Mouse (Mus musculus) neural tube, embryonic 13.5 days (tissue): ENCODE results near the gene Igsf9. TPM values are rescaled to one million over a fixed set of nuclear protein-coding genes. Genes with fewer than 3 reads are reported as not detected.

Experiments
- ATAC-seq: fragments of 200-750 bp; cut with Nextera tagmentation; 2 replicates; pipeline ENCODE4 v1.8.0; 2017; ENCODE audit warnings: low read depth, mild to moderate bottlenecking, moderate TSS enrichment, moderate library complexity
- H3K27ac ChIP-seq: fragments of 300-500 bp; sonication (generic); replicated peaks from 2 replicates; pipeline ENCODE4 v1.5.1; 2015; ENCODE audit warnings: moderate library complexity, mild to moderate bottlenecking, inconsistent platforms
- H3K27me3 ChIP-seq: fragments of 300-500 bp; sonication (generic); 2 replicates; pipeline ENCODE4 v1.6.1; 2015; ENCODE audit warnings: mild to moderate bottlenecking, inconsistent platforms
- H3K36me3 ChIP-seq: fragments of 300-500 bp; sonication (generic); 2 replicates; pipeline ENCODE4 v1.6.1; 2015; ENCODE audit warnings: mild to moderate bottlenecking, inconsistent platforms
- H3K4me1 ChIP-seq: fragments of 300-500 bp; sonication (generic); replicated peaks from 2 replicates; pipeline ENCODE4 v1.6.1; 2015; ENCODE audit warnings: inconsistent platforms
- H3K4me2 ChIP-seq: fragments of 300-500 bp; sonication (generic); 2 replicates; pipeline ENCODE4 v1.6.1; 2015; ENCODE audit warnings: inconsistent platforms, mild to moderate bottlenecking, moderate library complexity
- H3K4me3 ChIP-seq: fragments of 300-500 bp; sonication (generic); 2 replicates; pipeline ENCODE4 v1.5.1; 2015; ENCODE audit warnings: mild to moderate bottlenecking, inconsistent platforms
- H3K9ac ChIP-seq: fragments of 300-500 bp; sonication (generic); 2 replicates; pipeline ENCODE4 v1.6.1; 2015; ENCODE audit warnings: moderate library complexity, mild to moderate bottlenecking, inconsistent platforms
- H3K9me3 ChIP-seq: fragments of 300-500 bp; sonication (generic); 2 replicates; pipeline ENCODE4 v1.6.1; 2016; ENCODE audit warnings: inconsistent platforms
- WGBS: fragments of 180-500 bp; shearing (Covaris S2); methylation state at CpG from one replicate; pipeline ENCODE4 v1.1.7; 2015; 5-methylcytosine and 5-hydroxymethylcytosine counted together
- polyA plus RNA-seq: library from polyadenylated mRNA; unstranded; fragments of >200 nt; fragmentation: Nextera tagmentation; extraction: Ambion mirVana; gene quantifications from 2 replicates; pipeline ENCODE4 v1.2.1, GENCODE M21; 2015

The Igsf9 gene
- polyA plus RNA-seq, 1 experiment from 2014 or later, result 65.9 TPM

DNA sequence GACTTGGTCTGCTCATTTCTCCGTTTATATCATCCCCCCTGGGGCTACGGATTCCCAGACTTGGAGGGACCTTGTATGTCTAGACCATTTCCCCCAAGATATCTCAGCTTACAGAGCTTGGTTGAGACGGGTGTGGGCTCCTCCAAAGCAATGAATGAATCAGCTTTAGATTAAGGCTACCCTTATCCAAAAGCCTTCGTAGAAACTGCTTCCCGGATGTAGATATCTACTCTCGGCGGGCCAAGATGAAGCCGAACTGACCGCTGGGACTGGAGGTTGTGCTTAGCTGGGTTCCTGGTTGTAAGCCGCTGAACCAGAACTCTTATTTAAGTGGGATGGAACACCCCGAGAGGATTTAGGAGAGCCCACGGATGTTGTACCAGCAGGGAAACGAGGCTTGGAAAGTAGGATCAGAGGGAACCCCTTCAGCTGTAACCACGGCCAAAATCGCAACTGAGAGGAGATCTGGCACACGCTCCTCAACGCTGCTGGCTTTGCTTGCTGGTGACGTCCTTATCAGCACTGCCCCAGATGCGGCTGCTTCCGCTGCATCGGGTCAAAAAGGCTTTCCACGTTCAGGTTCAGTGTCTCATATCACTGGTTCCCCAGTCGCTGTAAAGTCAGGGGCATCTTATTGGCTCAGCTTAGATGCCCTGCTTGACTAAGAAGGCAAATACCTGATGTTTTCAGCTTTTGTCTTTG is 44.9 kb downstream of the Igsf9 start:
- Histone ChIP-seq H3K27ac (no peak overlapping the region), H3K36me3 (no peaks in the 10 kb centered on the region), H3K9me3 (no peaks in the 10 kb centered on the region), H3K9ac (no peak overlapping the region), H3K4me2 (no peak overlapping the region), H3K4me1 (peaks cover 26% of the 10 kb centered on the region), H3K4me3 (no peak overlapping the region), H3K27me3 (peaks cover 13% of the 10 kb centered on the region)
- WGBS, result 78% methylated on average over 23 of the region's 23 CpGs
- ATAC-seq, result no peak

DNA sequence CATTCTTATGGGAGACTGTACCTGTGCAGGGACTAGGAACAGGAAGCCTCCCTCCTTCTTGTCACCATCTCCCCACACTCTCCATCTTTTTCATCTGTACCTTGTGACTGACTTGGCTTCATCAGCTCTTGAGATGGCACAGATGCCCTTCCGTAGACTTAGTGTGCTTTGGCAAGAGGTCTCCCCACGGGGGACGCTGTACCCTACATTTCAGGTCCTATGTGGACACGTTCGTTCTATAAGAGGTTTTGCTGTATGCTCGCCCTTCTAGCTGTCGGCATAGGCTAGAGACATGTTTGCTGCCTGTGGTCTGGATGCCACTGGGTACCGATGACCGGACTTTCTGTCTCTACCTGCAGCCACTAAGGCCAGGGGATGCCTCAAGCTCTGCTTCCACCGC is 45.8 kb downstream of the Igsf9 start:
- H3K36me3 ChIP-seq, result no peaks in the 10 kb centered on the region
- H3K4me1 ChIP-seq, result peaks cover 34% of the 10 kb centered on the region
- no peak for ATAC-seq
- H3K9me3 ChIP-seq, result no peaks in the 10 kb centered on the region
- H3K27ac ChIP-seq, result no peak overlapping the region
- WGBS, result 93% methylated on average over 10 of the region's 10 CpGs
- H3K9ac ChIP-seq, result no peak overlapping the region
- no peak overlapping the region for H3K4me2 ChIP-seq
- peaks cover 13% of the 10 kb centered on the region for H3K27me3 ChIP-seq
- H3K4me3 ChIP-seq, result no peak overlapping the region

DNA sequence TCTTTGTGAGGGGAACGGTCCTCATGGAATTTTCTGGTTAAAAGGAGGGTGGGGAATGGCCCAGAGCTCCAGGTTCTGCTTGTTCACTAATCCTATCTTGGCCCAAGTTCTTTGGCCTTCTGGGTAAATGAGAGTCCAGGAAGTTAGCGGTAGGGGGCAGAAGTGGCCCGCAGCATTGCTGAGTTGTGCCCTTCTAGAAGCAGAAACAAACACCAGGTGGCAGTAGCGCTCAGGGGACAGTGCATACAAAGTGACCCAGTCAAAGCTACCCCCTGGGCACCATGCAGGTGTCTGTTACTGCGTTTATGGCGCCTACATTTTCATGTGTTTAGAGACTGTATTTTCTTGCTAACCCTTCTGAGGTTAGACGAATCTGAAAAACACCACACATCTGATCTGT is 47.1 kb downstream of the Igsf9 start:
- 7% methylated on average over 7 of the region's 7 CpGs for WGBS
- H3K9me3 ChIP-seq, result no peaks in the 10 kb centered on the region
- H3K36me3 ChIP-seq, result no peaks in the 10 kb centered on the region

DNA sequence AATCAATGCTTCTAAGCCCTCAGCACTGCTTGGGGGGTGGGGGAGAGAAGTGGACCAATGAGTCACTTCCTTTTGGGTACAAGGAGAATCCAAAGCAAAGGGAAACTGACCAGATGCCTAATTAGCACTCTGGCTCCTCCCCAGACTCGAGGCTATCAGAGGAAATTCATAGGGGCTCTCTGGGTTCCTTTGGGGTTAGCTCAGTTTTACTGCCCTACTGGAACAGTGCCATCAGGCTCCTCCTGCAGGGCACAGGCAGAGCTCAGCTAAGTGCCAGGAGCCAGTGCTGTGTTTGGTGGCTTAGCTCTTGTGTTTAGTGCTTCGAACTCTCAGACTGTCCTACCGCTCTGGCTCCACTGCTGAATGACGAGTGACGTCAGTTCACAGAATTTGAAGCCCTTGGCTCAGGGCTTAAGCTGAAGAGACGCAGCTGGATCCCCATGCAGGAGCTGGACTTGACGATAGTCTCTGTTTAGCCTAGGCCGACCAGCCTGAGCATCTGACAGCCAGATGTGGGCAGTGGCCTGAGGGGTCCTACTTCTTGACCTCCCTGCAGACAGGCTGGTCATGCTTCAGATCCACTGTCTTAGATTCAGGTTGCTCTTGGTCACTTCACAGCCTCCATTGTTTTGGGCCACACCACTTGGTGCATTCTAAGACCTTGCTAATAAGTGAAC is 49.1 kb downstream of the Igsf9 start:
- H3K4me3 ChIP-seq, result no peak overlapping the region
- ATAC-seq, result peak; percentile 34
- H3K27ac ChIP-seq, result no peak overlapping the region; the same call in 1 of the 2 replicates
- no peak overlapping the region for H3K4me2 ChIP-seq
- WGBS, result 19% methylated on average over 8 of the region's 8 CpGs
- H3K36me3 ChIP-seq, result no peaks in the 10 kb centered on the region
- H3K9ac ChIP-seq, result no peak overlapping the region
- peaks cover 32% of the 10 kb centered on the region for H3K27me3 ChIP-seq
- no peaks in the 10 kb centered on the region for H3K9me3 ChIP-seq
- H3K4me1 ChIP-seq, result peaks cover 40% of the 10 kb centered on the region

More for the DNA sequence above, 47.1 kb downstream of the Igsf9 start:
- Histone ChIP-seq H3K9ac (no peak overlapping the region), H3K4me1 (peaks cover 43% of the 10 kb centered on the region), H3K4me3 (no peak overlapping the region), H3K4me2 (no peak overlapping the region), H3K27me3 (peaks cover 21% of the 10 kb centered on the region), H3K27ac (no peak overlapping the region)
- ATAC-seq, result peak; percentile 65

DNA sequence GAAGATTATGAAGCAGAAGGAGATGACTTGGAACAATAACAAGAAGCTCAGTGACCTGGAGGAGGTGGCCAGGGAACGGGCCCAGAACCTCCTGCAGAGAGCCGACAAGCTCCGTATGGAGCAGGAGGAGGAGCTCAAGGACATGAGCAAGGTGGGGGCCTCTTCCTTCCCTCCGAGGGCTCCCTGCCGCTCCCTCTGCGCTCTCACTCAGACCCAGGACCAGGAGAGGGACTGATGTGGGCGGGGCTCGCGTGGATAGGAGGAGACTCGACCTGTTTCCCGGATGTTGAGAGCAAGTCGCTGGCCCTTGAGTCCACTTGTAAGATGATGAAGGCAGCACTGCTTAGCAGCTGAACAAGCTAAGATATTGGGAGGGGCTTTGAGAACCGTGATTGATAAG is 51.0 kb downstream of the Igsf9 start:
- 9% methylated on average over 13 of the region's 13 CpGs for WGBS
- H3K9me3 ChIP-seq, result no peaks in the 10 kb centered on the region
- H3K27ac ChIP-seq, result no peak overlapping the region
- peaks cover 40% of the 10 kb centered on the region for H3K4me1 ChIP-seq
- no peaks in the 10 kb centered on the region for H3K36me3 ChIP-seq
- H3K4me2 ChIP-seq, result peak overlapping the region; percentile 41
- peaks cover 23% of the 10 kb centered on the region for H3K27me3 ChIP-seq
- H3K9ac ChIP-seq, result no peak overlapping the region
- 0 out of 2 replicates have a peak, but pooled peaks have one; percentile 6 for ATAC-seq
- H3K4me3 ChIP-seq, result no peak overlapping the region

DNA sequence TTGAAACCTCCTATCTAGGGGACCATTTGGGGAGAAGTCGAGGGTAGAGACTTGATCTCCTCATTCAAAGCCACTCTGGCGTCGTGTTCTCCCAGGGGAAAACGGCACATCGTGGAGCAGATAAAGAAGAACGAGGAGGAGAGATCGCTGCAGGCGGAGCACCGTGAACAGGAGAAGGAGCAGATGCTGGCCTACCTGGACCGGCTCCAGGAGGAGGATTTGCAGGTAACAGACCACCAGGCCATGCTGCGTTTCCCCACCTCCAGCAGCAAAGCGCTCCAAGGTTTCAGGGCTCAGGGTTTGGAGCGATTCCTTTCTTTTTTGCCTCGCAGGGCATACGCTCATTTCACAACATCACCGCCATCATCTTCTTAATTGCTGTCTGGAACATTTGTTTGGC is 53.5 kb downstream of the Igsf9 start:
- 64% methylated on average over 16 of the region's 16 CpGs for WGBS
- Histone ChIP-seq H3K36me3 (no peaks in the 10 kb centered on the region), H3K9me3 (no peaks in the 10 kb centered on the region), H3K4me1 (peaks cover 42% of the 10 kb centered on the region), H3K27ac (peak overlapping the region; percentile 14; the same call in 1 of the 2 replicates), H3K9ac (no peak overlapping the region), H3K4me3 (no peak overlapping the region), H3K27me3 (peaks cover 19% of the 10 kb centered on the region; the same call in 1 of the 2 replicates), H3K4me2 (no peak overlapping the region)
- ATAC-seq, result no peak

DNA sequence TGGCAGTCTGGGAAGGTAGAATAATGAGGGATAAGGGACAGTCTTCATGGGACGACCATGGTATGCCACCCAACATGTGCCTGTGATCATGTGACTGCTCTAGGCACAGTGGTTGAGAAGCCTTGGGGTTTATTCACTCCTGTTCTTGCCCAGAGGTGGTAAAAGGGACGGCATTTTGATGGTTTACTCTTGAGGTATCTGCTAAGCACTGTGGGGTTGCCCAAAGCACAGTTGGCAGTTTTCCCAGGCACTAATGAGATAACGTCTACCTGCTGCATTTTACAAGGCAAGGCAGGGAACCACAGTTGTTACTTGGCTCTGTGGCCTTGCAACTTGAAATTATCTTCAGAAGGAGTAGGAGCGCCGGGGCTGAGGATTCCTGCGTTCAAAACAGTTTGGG is 58.2 kb downstream of the Igsf9 start:
- no peaks in the 10 kb centered on the region for H3K9me3 ChIP-seq
- H3K4me2 ChIP-seq, result no peak overlapping the region
- peaks cover 2% of the 10 kb centered on the region; the same call in 1 of the 2 replicates for H3K27me3 ChIP-seq
- 0 out of 2 replicates have a peak overlapping the region, but pooled peaks have one; percentile 34 for H3K9ac ChIP-seq
- ATAC-seq, result no peak
- no peaks in the 10 kb centered on the region for H3K36me3 ChIP-seq
- WGBS, result 58% methylated on average over 6 of the region's 6 CpGs
- H3K4me1 ChIP-seq, result peaks cover 19% of the 10 kb centered on the region
- H3K4me3 ChIP-seq, result no peak overlapping the region
- H3K27ac ChIP-seq, result no peak overlapping the region; the same call in 1 of the 2 replicates

DNA sequence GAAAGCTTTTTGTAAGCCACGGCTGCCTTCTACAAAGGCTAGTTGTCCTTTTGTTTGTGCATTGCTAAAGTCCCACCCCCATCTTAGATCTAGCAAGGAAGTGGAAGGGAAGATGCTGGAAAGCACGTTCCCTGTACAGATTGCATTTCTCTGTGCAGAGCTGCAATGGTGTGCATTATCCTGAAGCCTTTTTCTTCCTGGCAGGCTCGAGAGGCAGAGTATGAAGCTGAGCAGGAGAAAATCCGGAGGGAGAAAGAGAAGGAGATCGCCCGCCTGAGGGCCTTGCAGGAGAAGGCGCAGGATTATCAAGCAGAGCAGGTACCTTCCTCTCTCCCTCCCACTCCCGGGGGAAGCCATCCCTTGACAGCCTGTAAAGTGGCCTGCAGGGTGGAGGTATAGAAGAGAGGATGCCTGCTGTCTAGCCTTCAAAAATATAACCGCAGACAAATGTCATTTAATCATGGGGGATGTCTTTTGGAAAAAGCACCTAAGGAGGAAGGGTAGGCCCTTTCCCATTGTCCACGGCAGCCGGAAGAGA is 58.8 kb downstream of the Igsf9 start:
- Histone ChIP-seq H3K4me3 (no peak overlapping the region), H3K9me3 (no peaks in the 10 kb centered on the region), H3K36me3 (no peaks in the 10 kb centered on the region), H3K4me2 (no peak overlapping the region), H3K4me1 (peaks cover 16% of the 10 kb centered on the region), H3K27me3 (no peaks in the 10 kb centered on the region; the same call in 1 of the 2 replicates), H3K9ac (peak overlapping the region; percentile 34; the same call in 1 of the 2 replicates), H3K27ac (peak overlapping the region; percentile 56)
- ATAC-seq, result no peak
- 57% methylated on average over 11 of the region's 11 CpGs for WGBS

DNA sequence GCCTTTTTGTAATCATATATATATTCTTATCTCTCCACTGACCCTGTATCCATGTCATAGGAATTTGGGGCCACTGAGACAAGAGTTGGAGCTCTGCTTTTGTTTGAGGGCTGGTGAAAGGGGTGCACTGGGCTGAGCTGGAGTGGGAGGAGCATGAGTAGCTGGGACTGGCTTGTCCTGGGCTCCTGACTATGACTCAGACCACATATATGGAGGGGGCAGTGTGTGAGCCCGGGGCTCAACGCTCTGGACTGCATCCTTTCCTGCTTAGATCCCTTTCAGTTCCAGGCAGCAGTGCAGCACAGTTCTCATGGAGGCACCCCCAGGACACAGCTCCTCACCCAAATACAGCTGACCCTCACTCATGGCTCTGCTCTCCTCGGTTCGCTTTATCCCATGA is 64.5 kb downstream of the Igsf9 start:
- Histone ChIP-seq H3K27ac (no peak overlapping the region), H3K36me3 (no peaks in the 10 kb centered on the region), H3K27me3 (no peaks in the 10 kb centered on the region), H3K9me3 (no peaks in the 10 kb centered on the region), H3K4me1 (peaks cover 20% of the 10 kb centered on the region), H3K9ac (no peak overlapping the region), H3K4me3 (no peak overlapping the region), H3K4me2 (no peak overlapping the region)
- WGBS, result 91% methylated on average over 4 of the region's 4 CpGs
- ATAC-seq, result no peak

Other genes starting within 250 kb of the Igsf9 start
- gene Atp1a4, start 223.4 kb upstream of the Igsf9 start, polyA plus RNA-seq, result not detected in 2 replicates
- gene Igsf8, start 220.1 kb upstream of the Igsf9 start, polyA plus RNA-seq, result 116 and 126 TPM in 2 replicates
- 38.6 and 40.0 TPM in 2 replicates for gene Atp1a2, start 183.7 kb upstream of the Igsf9 start, polyA plus RNA-seq
- gene Kcnj9, start 152.5 kb upstream of the Igsf9 start, polyA plus RNA-seq, result 1.5 and 2.1 TPM in 2 replicates
- gene Kcnj10, start 140.6 kb upstream of the Igsf9 start, polyA plus RNA-seq, result 1.9 and 2.0 TPM in 2 replicates
- gene Pigm, start 105.2 kb upstream of the Igsf9 start, polyA plus RNA-seq, result 5.1 and 5.7 TPM in 2 replicates
- 0.37 TPM in 1 of 2 replicates, not detected in the other for gene Slamf9, start 6.4 kb upstream of the Igsf9 start, polyA plus RNA-seq
- gene Tagln2, start 18.3 kb downstream of the Igsf9 start, polyA plus RNA-seq, result 160 and 187 TPM in 2 replicates
- gene Cfap45, start 39.0 kb downstream of the Igsf9 start, polyA plus RNA-seq, result 2.5 and 3.1 TPM in 2 replicates
- 0.82 and 0.85 TPM in 2 replicates for gene Vsig8, start 74.2 kb downstream of the Igsf9 start, polyA plus RNA-seq
- not detected in 2 replicates for gene Slamf8, start 108.8 kb downstream of the Igsf9 start, polyA plus RNA-seq
- gene Fcrl6, start 120.8 kb downstream of the Igsf9 start, polyA plus RNA-seq, result 0.15 and 0.52 TPM in 2 replicates
- 14.8 and 20.1 TPM in 2 replicates for gene Dusp23, start 151.2 kb downstream of the Igsf9 start, polyA plus RNA-seq
- gene Crp, start 216.3 kb downstream of the Igsf9 start, polyA plus RNA-seq, result 0.77 and 0.98 TPM in 2 replicates